Mouse (Mus musculus): Measurements from ENCODE around the gene Ifngr1. TPM values are rescaled to one million over a fixed set of nuclear protein-coding genes. Genes with fewer than 3 reads are reported as not detected.

Gene Ifngr1
- polyA plus RNA-seq, 1 experiment from 2014 or later: 16.3 TPM

DNA sequence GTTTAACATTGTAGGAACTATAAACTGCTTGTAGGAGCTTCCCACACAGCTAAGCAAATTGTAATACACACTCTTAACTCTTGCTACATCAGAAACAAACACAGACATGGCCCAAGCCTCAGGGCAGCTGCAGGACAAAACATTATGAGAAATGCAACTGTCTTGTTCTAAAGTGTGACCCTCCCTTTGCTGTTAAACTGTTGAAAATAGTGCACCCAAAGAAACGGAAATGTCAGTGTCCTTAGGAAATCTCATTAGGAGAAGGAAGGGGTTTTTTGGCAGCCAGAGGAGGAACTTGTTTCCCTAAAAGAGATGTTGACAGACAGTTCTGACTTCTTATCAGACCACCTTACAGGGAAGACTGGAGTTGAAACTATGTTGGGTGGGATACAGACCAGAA is 21.0 kb upstream of the Ifngr1 start:
- Histone ChIP-seq H3K27ac (replicated peaks) (no peak overlapping the region), H3K4me3 (no peak overlapping the region), H3K9me3 (no peaks in the 10 kb centered on the region), H3K9ac (replicated peaks) (no peak overlapping the region), H3K4me2 (replicated peaks) (no peak overlapping the region), H3K4me1 (no peaks in the 10 kb centered on the region), H3K27me3 (no peaks in the 10 kb centered on the region), H3K36me3 (no peaks in the 10 kb centered on the region)
- WGBS: 83% methylated on average over 1 of the region's 1 CpGs
- no peak for ATAC-seq (replicated peaks)

GRCm38 (mm10) chr10:19577571-19577970 is 14.2 kb upstream of the Ifngr1 start:
- ATAC-seq (replicated peaks): no peak
- WGBS: 96% methylated on average over 3 of the region's 3 CpGs

GRCm38 (mm10) chr10:19578001-19578400 is 13.7 kb upstream of the Ifngr1 start:
- Histone ChIP-seq H3K27me3 (no peaks in the 10 kb centered on the region), H3K4me3 (no peak overlapping the region), H3K4me2 (replicated peaks) (no peak overlapping the region), H3K27ac (replicated peaks) (no peak overlapping the region), H3K9me3 (no peaks in the 10 kb centered on the region), H3K4me1 (peaks cover 4% of the 10 kb centered on the region), H3K36me3 (no peaks in the 10 kb centered on the region), H3K9ac (replicated peaks) (no peak overlapping the region)
- no peak for ATAC-seq (replicated peaks)
- WGBS: 87% methylated on average over 6 of the region's 6 CpGs

More at GRCm38 (mm10) chr10:19577571-19577970, 14.2 kb upstream of the Ifngr1 start:
- Histone ChIP-seq H3K4me2 (replicated peaks) (no peak overlapping the region), H3K4me3 (no peak overlapping the region), H3K27me3 (no peaks in the 10 kb centered on the region), H3K9me3 (no peaks in the 10 kb centered on the region), H3K9ac (replicated peaks) (no peak overlapping the region), H3K4me1 (peaks cover 4% of the 10 kb centered on the region), H3K36me3 (no peaks in the 10 kb centered on the region), H3K27ac (replicated peaks) (no peak overlapping the region)

- Histone ChIP-seq H3K9me3 (no peaks in the 10 kb centered on the region), H3K36me3 (no peaks in the 10 kb centered on the region), H3K4me1 (peaks cover 4% of the 10 kb centered on the region), H3K4me2 (replicated peaks) (no peak overlapping the region), H3K4me3 (no peak overlapping the region), H3K27ac (replicated peaks) (no peak overlapping the region), H3K9ac (replicated peaks) (no peak overlapping the region), H3K27me3 (no peaks in the 10 kb centered on the region)
- 0 out of 2 replicates have a peak, but pooled peaks have one; percentile 61 for ATAC-seq (replicated peaks)
- 62% methylated on average over 9 of the region's 9 CpGs for WGBS
These were observed 13.3 kb upstream of the Ifngr1 start for GRCm38 (mm10) chr10:19578409-19578986.

- Histone ChIP-seq H3K9me3 (no peaks in the 10 kb centered on the region), H3K9ac (replicated peaks) (no peak overlapping the region), H3K4me1 (peaks cover 4% of the 10 kb centered on the region), H3K36me3 (no peaks in the 10 kb centered on the region), H3K27me3 (no peaks in the 10 kb centered on the region), H3K27ac (replicated peaks) (no peak overlapping the region), H3K4me2 (replicated peaks) (no peak overlapping the region), H3K4me3 (no peak overlapping the region)
- WGBS: 71% methylated on average over 3 of the region's 3 CpGs
- ATAC-seq (replicated peaks): no peak
These were observed 11.1 kb upstream of the Ifngr1 start for GRCm38 (mm10) chr10:19580660-19581059.

DNA sequence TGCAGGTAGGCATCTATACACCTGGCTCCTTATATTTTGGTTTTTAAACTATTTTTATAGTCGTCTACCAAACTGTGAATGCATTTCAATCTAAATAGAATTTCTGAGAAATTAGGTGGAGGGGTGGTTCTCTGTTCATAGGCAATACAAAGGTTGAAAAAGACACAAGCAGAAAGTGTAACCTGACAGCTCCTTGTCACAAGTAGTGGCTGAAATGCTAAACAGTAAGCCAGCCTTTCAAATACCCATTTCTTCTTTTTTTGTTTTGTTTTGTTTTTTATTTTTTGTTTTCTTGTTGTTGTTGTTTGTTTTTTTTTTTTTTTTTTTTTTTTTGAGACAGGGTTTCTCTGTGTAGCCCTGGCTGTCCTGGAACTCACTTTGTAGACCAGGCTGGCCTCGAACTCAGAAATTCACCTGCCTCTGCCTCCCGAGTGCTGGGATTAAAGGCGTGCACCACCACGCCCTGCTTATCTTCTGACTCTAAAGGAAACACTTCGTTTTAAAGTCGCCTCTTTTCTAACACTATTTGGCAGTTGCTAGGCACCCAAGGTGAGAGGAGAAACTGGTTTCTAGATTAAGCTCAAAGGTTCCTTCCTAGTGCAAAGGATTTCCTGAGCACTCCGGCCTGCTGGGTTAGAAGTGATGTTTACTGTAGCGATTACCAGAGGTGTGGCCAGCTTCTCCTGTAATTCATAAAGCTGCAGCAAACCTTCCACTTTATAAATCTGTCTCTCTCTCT is 9.7 kb upstream of the Ifngr1 start:
- ATAC-seq (replicated peaks): no peak
- 78% methylated on average over 9 of the region's 9 CpGs for WGBS
- no peak overlapping the region for H3K27ac ChIP-seq (replicated peaks)
- no peaks in the 10 kb centered on the region for H3K27me3 ChIP-seq
- no peak overlapping the region for H3K4me2 ChIP-seq (replicated peaks)
- H3K4me1 ChIP-seq: peaks cover 4% of the 10 kb centered on the region
- H3K9me3 ChIP-seq: no peaks in the 10 kb centered on the region
- H3K4me3 ChIP-seq: no peak overlapping the region
- no peaks in the 10 kb centered on the region for H3K36me3 ChIP-seq
- no peak overlapping the region for H3K9ac ChIP-seq (replicated peaks)

DNA sequence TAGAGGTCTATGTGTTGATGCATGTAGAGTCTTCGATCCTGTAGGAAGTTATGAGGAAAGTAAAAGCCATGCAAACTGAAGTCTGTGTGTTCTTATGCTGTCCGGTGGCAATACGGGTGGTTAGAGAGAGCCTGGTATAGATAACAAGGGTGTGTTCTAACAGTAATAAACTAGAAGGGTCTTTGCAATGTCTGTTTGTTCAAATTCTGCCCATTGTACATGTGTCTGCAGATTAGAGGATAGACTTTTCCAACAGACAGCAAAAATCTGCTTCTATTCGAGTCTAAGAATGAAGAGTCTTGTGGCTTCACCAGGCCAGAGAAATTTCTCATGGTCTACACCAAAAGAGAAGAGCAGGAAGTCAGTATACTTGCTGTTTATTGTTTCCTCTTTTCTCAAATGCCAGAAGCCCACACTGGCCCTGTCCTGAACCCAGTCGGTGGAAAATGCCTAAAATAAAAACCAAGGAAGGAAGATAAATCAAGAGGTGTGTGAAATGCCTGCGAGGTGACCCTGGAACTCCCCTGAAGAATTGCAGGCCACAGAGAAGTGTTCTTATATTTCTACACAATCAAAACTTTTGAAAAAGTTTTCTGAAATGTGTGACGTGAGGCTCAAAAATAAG is 8.8 kb upstream of the Ifngr1 start:
- WGBS: 86% methylated on average over 7 of the region's 7 CpGs

GRCm38 (mm10) chr10:19584064-19584463 is 7.7 kb upstream of the Ifngr1 start:
- 78% methylated on average over 2 of the region's 2 CpGs for WGBS
- no peak overlapping the region for H3K4me2 ChIP-seq (replicated peaks)
- ATAC-seq (replicated peaks): no peak

More for the DNA sequence above, 8.8 kb upstream of the Ifngr1 start:
- Histone ChIP-seq H3K27ac (replicated peaks) (no peak overlapping the region), H3K4me3 (no peak overlapping the region), H3K9me3 (no peaks in the 10 kb centered on the region), H3K4me2 (replicated peaks) (no peak overlapping the region), H3K27me3 (no peaks in the 10 kb centered on the region), H3K9ac (replicated peaks) (no peak overlapping the region), H3K4me1 (peaks cover 4% of the 10 kb centered on the region), H3K36me3 (no peaks in the 10 kb centered on the region)
- ATAC-seq (replicated peaks): no peak

GRCm38 (mm10) chr10:19584846-19585245 is 6.9 kb upstream of the Ifngr1 start:
- no peak overlapping the region for H3K27ac ChIP-seq (replicated peaks)
- WGBS: 87% methylated on average over 1 of the region's 1 CpGs
- no peak for ATAC-seq (replicated peaks)
- H3K9ac ChIP-seq (replicated peaks): no peak overlapping the region
- no peaks in the 10 kb centered on the region for H3K4me1 ChIP-seq
- no peak overlapping the region for H3K4me2 ChIP-seq (replicated peaks)
- no peak overlapping the region for H3K4me3 ChIP-seq
- no peaks in the 10 kb centered on the region for H3K27me3 ChIP-seq
- H3K36me3 ChIP-seq: no peaks in the 10 kb centered on the region
- H3K9me3 ChIP-seq: no peaks in the 10 kb centered on the region

More at GRCm38 (mm10) chr10:19584064-19584463, 7.7 kb upstream of the Ifngr1 start:
- Histone ChIP-seq H3K9ac (replicated peaks) (no peak overlapping the region), H3K36me3 (no peaks in the 10 kb centered on the region), H3K27me3 (no peaks in the 10 kb centered on the region), H3K4me1 (no peaks in the 10 kb centered on the region), H3K4me3 (no peak overlapping the region), H3K27ac (replicated peaks) (no peak overlapping the region), H3K9me3 (no peaks in the 10 kb centered on the region)

GRCm38 (mm10) chr10:19585860-19586259 is 5.9 kb upstream of the Ifngr1 start:
- H3K4me2 ChIP-seq (replicated peaks): no peak overlapping the region
- no peaks in the 10 kb centered on the region for H3K9me3 ChIP-seq
- H3K4me1 ChIP-seq: no peaks in the 10 kb centered on the region
- no peak overlapping the region for H3K4me3 ChIP-seq
- H3K27ac ChIP-seq (replicated peaks): no peak overlapping the region
- 92% methylated on average over 5 of the region's 5 CpGs for WGBS
- H3K27me3 ChIP-seq: no peaks in the 10 kb centered on the region
- H3K36me3 ChIP-seq: no peaks in the 10 kb centered on the region
- no peak for ATAC-seq (replicated peaks)
- H3K9ac ChIP-seq (replicated peaks): no peak overlapping the region

GRCm38 (mm10) chr10:19587281-19587680 is 4.5 kb upstream of the Ifngr1 start:
- WGBS: 86% methylated on average over 3 of the region's 3 CpGs
- H3K27ac ChIP-seq (replicated peaks): no peak overlapping the region
- peaks cover 2% of the 10 kb centered on the region; the same call in 1 of the 2 replicates for H3K4me1 ChIP-seq
- H3K4me2 ChIP-seq (replicated peaks): no peak overlapping the region
- no peaks in the 10 kb centered on the region for H3K36me3 ChIP-seq
- no peak overlapping the region for H3K9ac ChIP-seq (replicated peaks)
- no peaks in the 10 kb centered on the region for H3K9me3 ChIP-seq
- ATAC-seq (replicated peaks): no peak
- no peaks in the 10 kb centered on the region for H3K27me3 ChIP-seq
- H3K4me3 ChIP-seq: no peak overlapping the region

DNA sequence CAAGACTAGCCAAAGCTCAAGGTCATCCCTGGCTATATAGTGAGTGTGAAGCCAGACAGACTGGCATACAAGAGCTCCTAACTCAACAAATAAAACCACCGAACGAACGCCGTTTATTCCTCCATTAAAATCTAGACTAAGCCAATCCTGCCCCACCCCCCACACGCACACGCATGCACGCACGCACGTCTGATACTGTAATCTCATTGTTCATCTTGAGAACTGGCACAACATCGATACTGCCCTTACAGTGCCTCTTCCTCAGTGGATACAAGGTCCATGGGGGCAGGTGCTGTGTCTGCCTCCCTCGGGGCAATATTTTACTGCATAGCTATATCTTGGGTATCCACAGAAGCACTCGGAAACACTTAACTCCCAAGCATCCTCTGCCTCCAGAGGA is 2.1 kb upstream of the Ifngr1 start:
- Histone ChIP-seq H3K4me3 (no peak overlapping the region), H3K9ac (replicated peaks) (no peak overlapping the region), H3K4me1 (peaks cover 10% of the 10 kb centered on the region), H3K4me2 (replicated peaks) (no peak overlapping the region), H3K36me3 (no peaks in the 10 kb centered on the region), H3K27ac (replicated peaks) (no peak overlapping the region), H3K9me3 (no peaks in the 10 kb centered on the region), H3K27me3 (no peaks in the 10 kb centered on the region)
- ATAC-seq (replicated peaks): no peak
- WGBS: 88% methylated on average over 12 of the region's 12 CpGs

All from forebrain, embryonic 15.5 days (tissue).